Comparison of ENCODE assay signal across 17 mouse cellular contexts in the genomic region with DNA sequence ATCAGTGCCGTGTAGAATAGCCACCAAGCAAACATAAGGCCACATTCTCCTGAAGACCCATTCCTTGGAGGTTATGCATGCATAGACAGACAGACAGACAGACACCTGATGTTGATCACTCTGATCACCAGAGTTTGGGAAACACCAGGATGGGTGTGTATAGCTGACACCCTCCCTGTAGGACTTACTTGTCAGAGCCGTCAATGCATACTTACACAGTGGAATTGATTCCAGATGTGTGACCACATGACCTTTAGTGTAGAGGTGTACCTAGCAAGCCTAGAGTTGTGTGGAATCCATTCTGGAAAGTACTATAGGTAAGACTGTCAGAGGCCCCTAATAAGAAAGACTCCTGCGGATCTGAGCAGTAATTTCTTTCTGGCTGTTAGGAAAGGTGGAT. TPM values are rescaled to one million over a fixed set of nuclear protein-coding genes. Genes with fewer than 3 reads are reported as not detected.
DNase-seq lines count a peak whose midpoint lies in the region; ATAC-seq lines count a peak whose summit lies in the region.
"Had no signal": no experiment of that assay in that cellular context is flagged by ENCODE, and none has a peak within 500 bp of the region (broad histone marks: within the 10 kb centered on the region; RNA-seq: fewer than 3 reads in every experiment).

No protein-coding gene starts in this region.

- 65% methylated on average over 3 of the region's 3 CpGs for whole genome bisulfite sequencing in hindbrain, embryonic 12.5 days
- 74% methylated on average over 3 of the region's 3 CpGs for WGBS in hindbrain, embryonic 11.5 days
- 45% methylated on average over 3 of the region's 3 CpGs for WGBS in embryonic facial prominence, embryonic 10.5 days
- WGBS in intestine, embryonic 15.5 days, result 79% methylated on average over 3 of the region's 3 CpGs
- whole genome bisulfite sequencing in macrophage (ENCODE audit: missing documents), result 94% methylated on average over 3 of the region's 3 CpGs

- peak overlapping the region; percentile 62; the same call in 1 of the 2 replicates for H3K27ac ChIP-seq in hindbrain, embryonic 12.5 days
- no peak overlapping the region for H3K27ac ChIP-seq in hindbrain, embryonic 11.5 days (ENCODE audit: low read depth, low read length)
- H3K27ac ChIP-seq in embryonic facial prominence, embryonic 10.5 days (replicated peaks), result peak overlapping the region; percentile 95
- 0 out of 2 replicates have a peak overlapping the region, but pooled peaks have one; percentile 3 for H3K27ac ChIP-seq in intestine, embryonic 15.5 days
- H3K27ac ChIP-seq in macrophage, result peak overlapping the region; percentile 96
- H3K27ac ChIP-seq: midbrain, embryonic 13.5 days had no signal

- no peaks in the 10 kb centered on the region for H3K27me3 ChIP-seq in hindbrain, embryonic 12.5 days
- no peaks in the 10 kb centered on the region for H3K27me3 ChIP-seq in hindbrain, embryonic 11.5 days (ENCODE audit: control insufficient read depth, insufficient read depth, low read length)
- no peaks in the 10 kb centered on the region for H3K27me3 ChIP-seq in embryonic facial prominence, embryonic 10.5 days (replicated peaks; ENCODE audit: low read depth, poor library complexity, severe bottlenecking)
- no peaks in the 10 kb centered on the region for H3K27me3 ChIP-seq in intestine, embryonic 15.5 days (replicated peaks)
- H3K27me3 ChIP-seq: forebrain, embryonic 12.5 days; heart, embryonic 12.5 days; midbrain, embryonic 13.5 days had no signal

- H3K4me1 ChIP-seq in hindbrain, embryonic 12.5 days, result peaks cover 21% of the 10 kb centered on the region
- H3K4me1 ChIP-seq in hindbrain, embryonic 11.5 days (replicated peaks; ENCODE audit: control insufficient read depth, insufficient read depth, low read length), result no peaks in the 10 kb centered on the region
- H3K4me1 ChIP-seq in embryonic facial prominence, embryonic 10.5 days, result peaks cover 88% of the 10 kb centered on the region
- H3K4me1 ChIP-seq in intestine, embryonic 15.5 days (replicated peaks), result peaks cover 24% of the 10 kb centered on the region

- no peak for DNase-seq in hindbrain, embryonic 11.5 days (ENCODE audit: low spot score)
- peak; percentile 39 for DNase-seq in embryonic facial prominence, embryonic 10.5 days (ENCODE audit: low spot score)
- DNase-seq in cerebellum, adult 11-12 months, result no peak
- DNase-seq in gastrocnemius, postnatal 25 days, result no peak
- DNase-seq in right cerebral cortex, postnatal 36 days (ENCODE audit: low spot score in 2 of 2), result no peak
- DNase-seq: adrenal gland, postnatal 25 days; B cell, adult 2 months; cerebellum, adult 8-10 months; lung, embryonic 14.5 days; thymus, postnatal 14 days had no signal

- H3K36me3 ChIP-seq in hindbrain, embryonic 12.5 days, result no peaks in the 10 kb centered on the region
- H3K36me3 ChIP-seq in hindbrain, embryonic 11.5 days (ENCODE audit: control insufficient read depth, insufficient read depth, low read length), result no peaks in the 10 kb centered on the region
- no peaks in the 10 kb centered on the region for H3K36me3 ChIP-seq in embryonic facial prominence, embryonic 10.5 days (replicated peaks)
- no peaks in the 10 kb centered on the region for H3K36me3 ChIP-seq in intestine, embryonic 15.5 days
- H3K36me3 ChIP-seq in macrophage (ENCODE audit: inconsistent target), result no peaks in the 10 kb centered on the region
- H3K36me3 ChIP-seq: forebrain, embryonic 12.5 days; heart, embryonic 12.5 days; liver, embryonic 12.5 days; midbrain, embryonic 13.5 days had no signal

- H3K9me3 ChIP-seq in hindbrain, embryonic 12.5 days (replicated peaks), result no peaks in the 10 kb centered on the region
- H3K9me3 ChIP-seq in hindbrain, embryonic 11.5 days (ENCODE audit: control insufficient read depth, low read length), result no peaks in the 10 kb centered on the region
- no peaks in the 10 kb centered on the region for H3K9me3 ChIP-seq in embryonic facial prominence, embryonic 10.5 days
- no peaks in the 10 kb centered on the region for H3K9me3 ChIP-seq in intestine, embryonic 15.5 days
- H3K9me3 ChIP-seq: forebrain, embryonic 12.5 days; heart, embryonic 12.5 days; liver, embryonic 12.5 days; midbrain, embryonic 13.5 days had no signal

- no peaks in the 10 kb centered on the region for H3K79me2 ChIP-seq in macrophage (ENCODE audit: inconsistent target)

- ATAC-seq in hindbrain, embryonic 12.5 days (ENCODE audit: low FRiP score), result no peak
- no peak for ATAC-seq in hindbrain, embryonic 11.5 days (ENCODE audit: low FRiP score)
- ATAC-seq in intestine, embryonic 15.5 days, result no peak
- ATAC-seq: midbrain, embryonic 13.5 days had no signal

- H3K4me2 ChIP-seq in hindbrain, embryonic 12.5 days (replicated peaks), result no peak overlapping the region
- H3K4me2 ChIP-seq in hindbrain, embryonic 11.5 days (replicated peaks; ENCODE audit: low read depth, low read length), result no peak overlapping the region
- H3K4me2 ChIP-seq in intestine, embryonic 15.5 days (replicated peaks), result no peak overlapping the region
- H3K4me2 ChIP-seq: forebrain, embryonic 12.5 days; heart, embryonic 12.5 days; liver, embryonic 12.5 days; lung, embryonic 14.5 days; midbrain, embryonic 13.5 days had no signal

- no peak overlapping the region for H3K9ac ChIP-seq in hindbrain, embryonic 12.5 days
- no peak overlapping the region for H3K9ac ChIP-seq in hindbrain, embryonic 11.5 days (ENCODE audit: low read depth, low read length)
- H3K9ac ChIP-seq in intestine, embryonic 15.5 days, result no peak overlapping the region
- H3K9ac ChIP-seq: forebrain, embryonic 12.5 days; heart, embryonic 12.5 days; liver, embryonic 12.5 days; lung, embryonic 14.5 days; midbrain, embryonic 13.5 days had no signal

- H3K4me3 ChIP-seq in hindbrain, embryonic 12.5 days, result no peak overlapping the region
- H3K4me3 ChIP-seq in hindbrain, embryonic 11.5 days (ENCODE audit: low read depth, low read length), result no peak overlapping the region
- no peak overlapping the region for H3K4me3 ChIP-seq in embryonic facial prominence, embryonic 10.5 days
- H3K4me3 ChIP-seq in intestine, embryonic 15.5 days (replicated peaks), result no peak overlapping the region
- no peak overlapping the region for H3K4me3 ChIP-seq in macrophage (ENCODE audit: inconsistent target)
- H3K4me3 ChIP-seq: forebrain, embryonic 12.5 days; heart, embryonic 12.5 days; liver, embryonic 12.5 days; midbrain, embryonic 13.5 days had no signal

RNA-seq across cellular contexts. Expression of gene Dusp7, which starts 11.3 kb away (rescaled TPM):
- polyA plus RNA-seq in hindbrain, embryonic 12.5 days (2016; fragmentation: Nextera tagmentation; extraction: Ambion mirVana), result 25.5 and 26.9 TPM in 2 replicates
- polyA plus RNA-seq in hindbrain, embryonic 11.5 days (2014; fragmentation: Nextera tagmentation; extraction: Ambion mirVana), result 25.0 and 25.8 TPM in 2 replicates
- 29.5 and 30.8 TPM in 2 replicates for polyA plus RNA-seq in embryonic facial prominence, embryonic 10.5 days (2016; fragmentation: Nextera tagmentation; extraction: Ambion mirVana)
- polyA plus RNA-seq in intestine, embryonic 15.5 days (2015; fragmentation: Nextera tagmentation; extraction: Ambion mirVana), result 10.0 and 10.3 TPM in 2 replicates
- 10 to 100 TPM in 19 of 26 experiments, 1 to 10 TPM in 7; 4.1 to 46.7 (median 12.6) TPM for total RNA-seq in macrophage (2018; cell fraction: chromatin; rRNA removed)
- 10 to 100 TPM; 32.4 to 87.1 (median 54.1) TPM for total RNA-seq in macrophage (2018; cell fraction: cytosol; rRNA removed)
- 10 to 100 TPM; 16.5 to 77.6 (median 30.5) TPM for total RNA-seq in macrophage (2018; cell fraction: nucleus; rRNA removed)
- 58.0 to 112 TPM (median 63.3 TPM) in 3 replicates for polyA plus RNA-seq in macrophage (2018)
- total RNA-seq in gastrocnemius, postnatal 25 days (2021), result 10 to 100 TPM; 13.8 to 31.7 TPM
